Mouse (Mus musculus) bone marrow, adult 2 months (tissue): ENCODE results near the gene Tmem177.

Source experiments
- CTCF ChIP-seq: fragments of 200-500 bp; IDR thresholded peaks from 2 replicates; pipeline ENCODE4 v1.5.1; 2011; ENCODE audit warnings: low read length, control low read depth; ENCODE audit not compliant: control insufficient read depth, insufficient read depth
- POLR2A ChIP-seq: fragments of 200-500 bp; IDR thresholded peaks from 2 replicates; pipeline ENCODE4 v1.6.1; 2011; ENCODE audit warnings: low read depth, mild to moderate bottlenecking, control low read depth, low read length, borderline replicate concordance; ENCODE audit not compliant: control insufficient read depth

DNA sequence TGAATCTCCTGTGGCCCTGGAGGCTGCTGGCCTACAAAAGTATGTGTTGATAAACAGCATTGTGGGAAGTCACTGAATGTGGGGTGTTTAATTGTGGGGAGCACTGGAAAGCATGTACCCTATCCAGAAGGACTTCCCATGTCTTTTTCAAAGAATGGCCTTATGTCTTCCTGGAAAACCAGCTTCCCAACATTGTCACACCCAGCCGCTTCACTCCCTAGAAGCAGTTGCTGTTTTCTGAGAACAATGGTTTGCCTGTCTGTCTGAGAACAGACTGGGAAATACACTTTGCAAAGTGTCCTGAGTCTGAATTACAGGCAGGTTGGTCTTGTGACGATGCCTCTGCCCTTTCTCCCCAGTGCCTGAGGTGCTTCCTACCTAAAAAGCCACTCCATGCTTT, 45.7 kb downstream of the Tmem177 start:
- TF ChIP-seq CTCF (no peak), POLR2A (no peak)
